Mouse (Mus musculus): ENCODE data around the gene Olfr1494. TPM values are rescaled to one million over a fixed set of nuclear protein-coding genes. Genes with fewer than 3 reads are reported as not detected.

Olfr1494 gene
- not detected in 2 replicates for polyA plus RNA-seq (2015; fragmentation: Nextera tagmentation; extraction: Ambion mirVana)

GRCm38 (mm10) chr19:13739428-13739827 lies at the start of gene Olfr1494:
Gene Olfr1494, plus strand, starts transcription at chr19:13739728.
- no peaks in the 10 kb centered on the region for H3K9me3 ChIP-seq (replicated peaks)
- 79% methylated on average over 4 of the region's 4 CpGs for WGBS
- no peak within 1 kb of the TSS for H3K4me2 ChIP-seq (replicated peaks)
- ATAC-seq (ENCODE audit: insufficient number of reproducible peaks, low FRiP score, low TSS enrichment, low read depth), result no peak
- no peak within 1 kb of the TSS for H3K27ac ChIP-seq (replicated peaks)
- no peak within 1 kb of the TSS for H3K4me3 ChIP-seq (replicated peaks)
- H3K4me1 ChIP-seq, result no peaks in the 10 kb centered on the region
- no peaks in the 10 kb centered on the region for H3K36me3 ChIP-seq
- no peaks in the 10 kb centered on the region for H3K27me3 ChIP-seq
- no peak within 1 kb of the TSS for H3K9ac ChIP-seq

- Histone ChIP-seq H3K4me3 (replicated peaks) (no peak within 1 kb of the TSS), H3K27ac (replicated peaks) (no peak within 1 kb of the TSS), H3K4me1 (no peaks in the 10 kb centered on the region), H3K27me3 (no peaks in the 10 kb centered on the region), H3K9ac (no peak within 1 kb of the TSS), H3K9me3 (replicated peaks) (no peaks in the 10 kb centered on the region), H3K4me2 (replicated peaks) (no peak within 1 kb of the TSS), H3K36me3 (no peaks in the 10 kb centered on the region)
- 73% methylated on average over 3 of the region's 3 CpGs for WGBS
- no peak for ATAC-seq (ENCODE audit: insufficient number of reproducible peaks, low FRiP score, low TSS enrichment, low read depth)
Measured at GRCm38 (mm10) chr19:13696968-13697367, 42.6 kb upstream of the Olfr1494 start, which contains the start of gene Olfr1491. Gene Olfr1491, plus strand, starts transcription at chr19:13697268.

GRCm38 (mm10) chr19:13722978-13723377 lies 16.6 kb upstream of the Olfr1494 start, which contains the start of gene Olfr1493-ps1:
Gene Olfr1493-ps1, plus strand, starts transcription at chr19:13723278.
- Histone ChIP-seq H3K4me3 (replicated peaks) (no peak within 1 kb of the TSS), H3K27ac (replicated peaks) (no peak within 1 kb of the TSS), H3K36me3 (no peaks in the 10 kb centered on the region), H3K4me2 (replicated peaks) (no peak within 1 kb of the TSS), H3K9me3 (replicated peaks) (no peaks in the 10 kb centered on the region), H3K4me1 (no peaks in the 10 kb centered on the region), H3K27me3 (no peaks in the 10 kb centered on the region), H3K9ac (no peak within 1 kb of the TSS)
- WGBS, result 41% methylated on average over 2 of the region's 2 CpGs
- no peak for ATAC-seq (ENCODE audit: insufficient number of reproducible peaks, low FRiP score, low TSS enrichment, low read depth)

- H3K9me3 ChIP-seq (replicated peaks), result no peaks in the 10 kb centered on the region
- no peak overlapping the region for H3K4me3 ChIP-seq (replicated peaks)
- no peaks in the 10 kb centered on the region for H3K4me1 ChIP-seq
- H3K27ac ChIP-seq (replicated peaks), result no peak overlapping the region
- no peaks in the 10 kb centered on the region for H3K27me3 ChIP-seq
- no peak overlapping the region for H3K4me2 ChIP-seq (replicated peaks)
- 92% methylated on average over 1 of the region's 1 CpGs for WGBS
- ATAC-seq (ENCODE audit: insufficient number of reproducible peaks, low FRiP score, low TSS enrichment, low read depth), result no peak
- no peaks in the 10 kb centered on the region for H3K36me3 ChIP-seq
- no peak overlapping the region for H3K9ac ChIP-seq
Measured at GRCm38 (mm10) chr19:13749366-13749765, 9.8 kb downstream of the Olfr1494 start.

- H3K27me3 ChIP-seq, result no peaks in the 10 kb centered on the region
- WGBS, result 67% methylated on average over 3 of the region's 3 CpGs
- ATAC-seq (ENCODE audit: insufficient number of reproducible peaks, low FRiP score, low TSS enrichment, low read depth), result no peak
- no peaks in the 10 kb centered on the region for H3K4me1 ChIP-seq
- no peaks in the 10 kb centered on the region for H3K9me3 ChIP-seq (replicated peaks)
- no peak within 1 kb of the TSS for H3K27ac ChIP-seq (replicated peaks)
- no peak within 1 kb of the TSS for H3K9ac ChIP-seq
- H3K4me2 ChIP-seq (replicated peaks), result no peak within 1 kb of the TSS
- no peaks in the 10 kb centered on the region for H3K36me3 ChIP-seq
- H3K4me3 ChIP-seq (replicated peaks), result no peak within 1 kb of the TSS
Measured at GRCm38 (mm10) chr19:13764306-13764705, 24.8 kb downstream of the Olfr1494 start, which contains the start of gene Olfr1495. Gene Olfr1495, plus strand, starts transcription at chr19:13764606.

- ATAC-seq (ENCODE audit: insufficient number of reproducible peaks, low FRiP score, low TSS enrichment, low read depth), result no peak
- WGBS, result 88% methylated on average over 9 of the region's 9 CpGs
- Histone ChIP-seq H3K27ac (replicated peaks) (no peak overlapping the region), H3K9ac (no peak overlapping the region), H3K4me3 (replicated peaks) (no peak overlapping the region), H3K36me3 (no peaks in the 10 kb centered on the region), H3K4me2 (replicated peaks) (no peak overlapping the region), H3K4me1 (no peaks in the 10 kb centered on the region), H3K27me3 (no peaks in the 10 kb centered on the region), H3K9me3 (replicated peaks) (no peaks in the 10 kb centered on the region)
Measured at GRCm38 (mm10) chr19:13768565-13769276, 29.2 kb downstream of the Olfr1494 start.

- H3K9ac ChIP-seq, result no peak within 1 kb of the TSS
- H3K4me1 ChIP-seq, result no peaks in the 10 kb centered on the region
- WGBS, result 85% methylated on average over 1 of the region's 1 CpGs
- no peaks in the 10 kb centered on the region for H3K9me3 ChIP-seq (replicated peaks)
- no peaks in the 10 kb centered on the region for H3K36me3 ChIP-seq
- no peaks in the 10 kb centered on the region for H3K27me3 ChIP-seq
- no peak within 1 kb of the TSS for H3K4me3 ChIP-seq (replicated peaks)
- H3K27ac ChIP-seq (replicated peaks), result no peak within 1 kb of the TSS
- no peak for ATAC-seq (ENCODE audit: insufficient number of reproducible peaks, low FRiP score, low TSS enrichment, low read depth)
- H3K4me2 ChIP-seq (replicated peaks), result no peak within 1 kb of the TSS
Measured at GRCm38 (mm10) chr19:13777578-13777977, 38.0 kb downstream of the Olfr1494 start, which contains the start of gene Olfr1496. Gene Olfr1496, plus strand, starts transcription at chr19:13777878.

- no peak for ATAC-seq (ENCODE audit: insufficient number of reproducible peaks, low FRiP score, low TSS enrichment, low read depth)
- Histone ChIP-seq H3K9me3 (replicated peaks) (no peaks in the 10 kb centered on the region), H3K27ac (replicated peaks) (no peak within 1 kb of the TSS)
Measured at GRCm38 (mm10) chr19:13798102-13798501, 58.6 kb downstream of the Olfr1494 start, which contains the start of gene Olfr1497. Gene Olfr1497, minus strand, starts transcription at chr19:13798202.

More at GRCm38 (mm10) chr19:13798102-13798501, 58.6 kb downstream of the Olfr1494 start, which contains the start of gene Olfr1497:
- Histone ChIP-seq H3K27me3 (no peaks in the 10 kb centered on the region), H3K4me1 (no peaks in the 10 kb centered on the region), H3K9ac (no peak within 1 kb of the TSS), H3K4me2 (replicated peaks) (no peak within 1 kb of the TSS), H3K36me3 (no peaks in the 10 kb centered on the region), H3K4me3 (replicated peaks) (no peak within 1 kb of the TSS)

Other genes with a start within 250 kb of the Olfr1494 start
- not detected in 2 replicates for gene Olfr1477, start 239.2 kb upstream of the Olfr1494 start, polyA plus RNA-seq (2015; fragmentation: Nextera tagmentation; extraction: Ambion mirVana)
- not detected in 2 replicates for gene Olfr1480, start 211.8 kb upstream of the Olfr1494 start, polyA plus RNA-seq (2015; fragmentation: Nextera tagmentation; extraction: Ambion mirVana)
- not detected in 2 replicates for gene Olfr1484, start 156.2 kb upstream of the Olfr1494 start, polyA plus RNA-seq (2015; fragmentation: Nextera tagmentation; extraction: Ambion mirVana)
- gene Olfr1487, start 122.4 kb upstream of the Olfr1494 start, polyA plus RNA-seq (2015; fragmentation: Nextera tagmentation; extraction: Ambion mirVana), result not detected in 2 replicates
- gene Olfr1489, start 108.1 kb upstream of the Olfr1494 start, polyA plus RNA-seq (2015; fragmentation: Nextera tagmentation; extraction: Ambion mirVana), result 0.05 TPM in 1 of 2 replicates, not detected in the other
- gene Olfr1490, start 88.6 kb upstream of the Olfr1494 start, polyA plus RNA-seq (2015; fragmentation: Nextera tagmentation; extraction: Ambion mirVana), result not detected in 2 replicates
- not detected in 2 replicates for gene Olfr1491, start 42.5 kb upstream of the Olfr1494 start, polyA plus RNA-seq (2015; fragmentation: Nextera tagmentation; extraction: Ambion mirVana)
- gene Olfr1493-ps1, start 16.4 kb upstream of the Olfr1494 start, polyA plus RNA-seq (2015; fragmentation: Nextera tagmentation; extraction: Ambion mirVana), result not detected in 2 replicates
- 0.09 TPM in 1 of 2 replicates, not detected in the other for gene Olfr1495, start 24.9 kb downstream of the Olfr1494 start, polyA plus RNA-seq (2015; fragmentation: Nextera tagmentation; extraction: Ambion mirVana)
- gene Olfr1496, start 38.1 kb downstream of the Olfr1494 start, polyA plus RNA-seq (2015; fragmentation: Nextera tagmentation; extraction: Ambion mirVana), result not detected in 2 replicates
- gene Olfr1497, start 58.5 kb downstream of the Olfr1494 start, polyA plus RNA-seq (2015; fragmentation: Nextera tagmentation; extraction: Ambion mirVana), result 0.24 TPM in 1 of 2 replicates, not detected in the other
- gene Olfr1499, start 79.7 kb downstream of the Olfr1494 start, polyA plus RNA-seq (2015; fragmentation: Nextera tagmentation; extraction: Ambion mirVana), result not detected in 2 replicates
- gene Olfr1500, start 90.8 kb downstream of the Olfr1494 start, polyA plus RNA-seq (2015; fragmentation: Nextera tagmentation; extraction: Ambion mirVana), result 0.16 and 0.23 TPM in 2 replicates
- 0.04 and 0.25 TPM in 2 replicates for gene Olfr1501, start 111.0 kb downstream of the Olfr1494 start, polyA plus RNA-seq (2015; fragmentation: Nextera tagmentation; extraction: Ambion mirVana)
- not detected in 2 replicates for gene Olfr1502, start 122.1 kb downstream of the Olfr1494 start, polyA plus RNA-seq (2015; fragmentation: Nextera tagmentation; extraction: Ambion mirVana)
- gene Olfr1504, start 158.2 kb downstream of the Olfr1494 start, polyA plus RNA-seq (2015; fragmentation: Nextera tagmentation; extraction: Ambion mirVana), result not detected in 2 replicates
- gene Olfr1505, start 173.8 kb downstream of the Olfr1494 start, polyA plus RNA-seq (2015; fragmentation: Nextera tagmentation; extraction: Ambion mirVana), result not detected in 2 replicates